Mouse (Mus musculus) urinary bladder, postnatal 10 days (tissue): ENCODE data around the gene Nectin2.
A peak's percentile ranks its signal among the peaks of the same experiment; 100 is the strongest.
"Not testable (repeated sequence)": the region's sequence is repeated elsewhere in the genome, so short reads cannot be mapped to it uniquely, and the experiment has no call there.

Source experiments
- DNase-seq: peaks from one replicate; pipeline ENCODE4 v3.0.0; 2022; ENCODE audit warnings: low spot score

Nectin2 gene

GRCm38 (mm10) chr7:19750217-19751069 lies at the start of gene Nectin2:
Gene Nectin2 (minus strand): TSS chr7:19750483.
- peak; percentile 77 for DNase-seq

- DNase-seq, result peak; percentile 75
Measured at GRCm38 (mm10) chr7:19796697-19797588, 46.7 kb upstream of the Nectin2 start, which contains the start of gene Cblc. Gene Cblc (minus strand): TSS chr7:19796809.

- DNase-seq, result no peak
Measured at GRCm38 (mm10) chr7:19796254-19796653, 46.0 kb upstream of the Nectin2 start.

- DNase-seq, result no peak
Measured at GRCm38 (mm10) chr7:19795236-19795635, 45.0 kb upstream of the Nectin2 start.

- DNase-seq, result no peak
Measured at GRCm38 (mm10) chr7:19792701-19793630, 42.7 kb upstream of the Nectin2 start.

GRCm38 (mm10) chr7:19791504-19791903 lies 41.2 kb upstream of the Nectin2 start:
- not testable (repeated sequence) for DNase-seq

GRCm38 (mm10) chr7:19789904-19790347 lies 39.6 kb upstream of the Nectin2 start:
- peak; percentile 82 for DNase-seq

GRCm38 (mm10) chr7:19785874-19786458 lies 35.7 kb upstream of the Nectin2 start:
- no peak for DNase-seq

GRCm38 (mm10) chr7:19784764-19785535 lies 34.7 kb upstream of the Nectin2 start:
- DNase-seq, result no peak

- DNase-seq, result no peak
Measured at GRCm38 (mm10) chr7:19783630-19784029, 33.3 kb upstream of the Nectin2 start.

GRCm38 (mm10) chr7:19782645-19783044 lies 32.4 kb upstream of the Nectin2 start:
- no peak for DNase-seq

- no peak for DNase-seq
Measured at GRCm38 (mm10) chr7:19781741-19782140, 31.5 kb upstream of the Nectin2 start.

GRCm38 (mm10) chr7:19779903-19780302 lies 29.6 kb upstream of the Nectin2 start:
- no peak for DNase-seq

GRCm38 (mm10) chr7:19778645-19779044 lies 28.4 kb upstream of the Nectin2 start:
- DNase-seq, result no peak

GRCm38 (mm10) chr7:19777049-19777723 lies 26.9 kb upstream of the Nectin2 start:
- no peak for DNase-seq

- no peak for DNase-seq
Measured at GRCm38 (mm10) chr7:19771682-19772081, 21.4 kb upstream of the Nectin2 start.

GRCm38 (mm10) chr7:19770984-19771391 lies 20.7 kb upstream of the Nectin2 start, which contains the start of gene Bcam:
Gene Bcam (minus strand): TSS chr7:19771016.
- no peak for DNase-seq

GRCm38 (mm10) chr7:19770375-19770754 lies 20.1 kb upstream of the Nectin2 start:
- peak; percentile 74 for DNase-seq
